21 mouse cellular contexts compared by ENCODE assay signal in the genomic region with DNA sequence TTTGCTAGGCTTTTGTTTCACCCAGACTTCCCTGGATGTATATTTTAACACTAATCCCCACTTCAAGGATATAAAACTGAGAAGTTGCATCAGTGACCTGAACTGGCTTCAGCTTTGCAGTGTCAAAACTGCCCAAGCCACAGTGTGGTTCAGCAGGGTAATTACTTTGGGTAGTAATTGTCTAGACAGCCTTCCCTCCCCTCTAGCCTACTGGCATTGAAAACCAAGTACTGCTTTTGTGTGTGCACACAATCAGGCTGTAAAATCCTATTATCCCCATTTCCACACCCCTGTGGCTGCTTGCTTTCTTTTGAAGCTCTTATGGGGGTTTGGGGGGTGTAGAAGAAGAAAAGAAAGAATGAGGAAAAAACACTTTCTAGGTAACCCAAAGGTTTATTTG. TPM values are rescaled to one million over a fixed set of nuclear protein-coding genes. Genes with fewer than 3 reads are reported as not detected.
A peak's percentile ranks its signal among the peaks of the same experiment; 100 is the strongest.
DNase-seq lines count a peak whose midpoint lies in the region; ATAC-seq and TF ChIP-seq lines count a peak whose summit lies in the region.
"Had no signal": no experiment of that assay in that cellular context is flagged by ENCODE, and none has a peak within 500 bp of the region (broad histone marks: within the 10 kb centered on the region; RNA-seq: fewer than 3 reads in every experiment).

No protein-coding gene starts in this region.

- ATAC-seq in hindbrain, embryonic 11.5 days (ENCODE audit: low FRiP score) = peak; percentile 84
- peak; percentile 91 for ATAC-seq in midbrain, embryonic 11.5 days (ENCODE audit: low FRiP score)
- ATAC-seq: CD4-positive, CD25-positive, alpha-beta regulatory T cell, adult 4 months had no signal

- no peak overlapping the region for H3K27ac ChIP-seq in hindbrain, embryonic 11.5 days (ENCODE audit: low read depth, low read length)
- no peak overlapping the region for H3K27ac ChIP-seq in hindbrain, embryonic 10.5 days
- H3K27ac ChIP-seq in forebrain, embryonic 10.5 days = peak overlapping the region; percentile 53; the same call in 1 of the 2 replicates
- no peak overlapping the region for H3K27ac ChIP-seq in midbrain, embryonic 11.5 days (ENCODE audit: low read depth, low read length)
- no peak overlapping the region for H3K27ac ChIP-seq in cerebellum, adult 2 months (ENCODE audit: insufficient read depth, low read length)
- no peak overlapping the region for H3K27ac ChIP-seq in limb, embryonic 10.5 days
- H3K27ac ChIP-seq: embryonic facial prominence, embryonic 15.5 days had no signal

- H3K4me1 ChIP-seq in hindbrain, embryonic 11.5 days (replicated peaks; ENCODE audit: control insufficient read depth, insufficient read depth, low read length) = no peaks in the 10 kb centered on the region
- H3K4me1 ChIP-seq in hindbrain, embryonic 10.5 days (replicated peaks) = peaks cover 21% of the 10 kb centered on the region
- H3K4me1 ChIP-seq in forebrain, embryonic 10.5 days = peaks cover 33% of the 10 kb centered on the region
- peaks cover 3% of the 10 kb centered on the region; the same call in 1 of the 2 replicates for H3K4me1 ChIP-seq in midbrain, embryonic 11.5 days (ENCODE audit: control insufficient read depth, insufficient read depth, low read length)
- H3K4me1 ChIP-seq in cerebellum, adult 2 months (ENCODE audit: control insufficient read depth, insufficient read depth, low read length) = no peaks in the 10 kb centered on the region
- peaks cover 3% of the 10 kb centered on the region; the same call in 1 of the 2 replicates for H3K4me1 ChIP-seq in limb, embryonic 10.5 days
- H3K4me1 ChIP-seq: embryonic facial prominence, embryonic 15.5 days; megakaryocyte, embryonic 14.5 days had no signal

- no peak overlapping the region for H3K9ac ChIP-seq in hindbrain, embryonic 11.5 days (ENCODE audit: low read depth, low read length)
- no peak overlapping the region for H3K9ac ChIP-seq in midbrain, embryonic 11.5 days (ENCODE audit: low read length)
- H3K9ac ChIP-seq: embryonic facial prominence, embryonic 15.5 days had no signal

- H3K36me3 ChIP-seq in hindbrain, embryonic 11.5 days (ENCODE audit: control insufficient read depth, insufficient read depth, low read length) = no peaks in the 10 kb centered on the region
- peaks cover 8% of the 10 kb centered on the region; the same call in 1 of the 2 replicates for H3K36me3 ChIP-seq in hindbrain, embryonic 10.5 days
- peaks cover 16% of the 10 kb centered on the region for H3K36me3 ChIP-seq in forebrain, embryonic 10.5 days (replicated peaks)
- no peaks in the 10 kb centered on the region for H3K36me3 ChIP-seq in midbrain, embryonic 11.5 days (ENCODE audit: control insufficient read depth, insufficient read depth, low read length)
- H3K36me3 ChIP-seq in limb, embryonic 10.5 days = peaks cover 10% of the 10 kb centered on the region
- H3K36me3 ChIP-seq: G1E had no signal

- TF ChIP-seq POLR2A in cerebellum, adult 2 months (IDR thresholded peaks at IDR 0.05; ENCODE audit: borderline replicate concordance, insufficient read depth, low read length) = no peak

- no peak overlapping the region for H3K4me2 ChIP-seq in hindbrain, embryonic 11.5 days (replicated peaks; ENCODE audit: low read depth, low read length)
- H3K4me2 ChIP-seq in midbrain, embryonic 11.5 days = no peak overlapping the region
- H3K4me2 ChIP-seq: embryonic facial prominence, embryonic 15.5 days; heart, embryonic 11.5 days had no signal

- H3K9me3 ChIP-seq in hindbrain, embryonic 11.5 days (ENCODE audit: control insufficient read depth, low read length) = no peaks in the 10 kb centered on the region
- H3K9me3 ChIP-seq in hindbrain, embryonic 10.5 days = no peaks in the 10 kb centered on the region
- H3K9me3 ChIP-seq in forebrain, embryonic 10.5 days = no peaks in the 10 kb centered on the region
- H3K9me3 ChIP-seq in midbrain, embryonic 11.5 days (ENCODE audit: control insufficient read depth, low read length) = no peaks in the 10 kb centered on the region
- no peaks in the 10 kb centered on the region for H3K9me3 ChIP-seq in limb, embryonic 10.5 days (replicated peaks)
- H3K9me3 ChIP-seq: embryonic facial prominence, embryonic 15.5 days; G1E; megakaryocyte, embryonic 14.5 days had no signal

- peak; percentile 24 for DNase-seq in hindbrain, embryonic 11.5 days (ENCODE audit: low spot score)
- no peak for DNase-seq in hindbrain, embryonic 10.5 days (ENCODE audit: low spot score)
- DNase-seq in embryo, embryonic 10.5 days (ENCODE audit: low spot score) = peak; percentile 63
- DNase-seq in forebrain, embryonic 10.5 days (ENCODE audit: extremely low spot score, low spot score) = peak; percentile 39
- peak; percentile 86 for DNase-seq in midbrain, embryonic 11.5 days (ENCODE audit: low spot score, missing footprints)
- no peak for DNase-seq in cerebellum, adult 2 months
- DNase-seq in urinary bladder, postnatal 36 days (ENCODE audit: low spot score in 2 of 2) = no peak
- no peak for DNase-seq in limb, embryonic 10.5 days (ENCODE audit: low spot score)
- DNase-seq: adrenal gland, postnatal 36 days; cerebellum, postnatal 10 days; heart, postnatal 14 days; kidney, adult 2 months; kidney, postnatal 36 days; lung, postnatal 10 days; right cerebral cortex, postnatal 4 days; thymus, postnatal 4 days had no signal

- TF ChIP-seq CTCF in cerebellum, adult 2 months (IDR thresholded peaks at IDR 0.05; ENCODE audit: borderline replicate concordance, insufficient read depth, low read depth, low read length) = no peak

- H3K4me3 ChIP-seq in hindbrain, embryonic 11.5 days (ENCODE audit: low read depth, low read length) = no peak overlapping the region
- no peak overlapping the region for H3K4me3 ChIP-seq in hindbrain, embryonic 10.5 days
- no peak overlapping the region for H3K4me3 ChIP-seq in forebrain, embryonic 10.5 days
- no peak overlapping the region for H3K4me3 ChIP-seq in midbrain, embryonic 11.5 days (ENCODE audit: low read depth, low read length)
- no peak overlapping the region for H3K4me3 ChIP-seq in cerebellum, adult 2 months (replicated peaks; ENCODE audit: insufficient read depth, low read depth, low read length)
- no peak overlapping the region for H3K4me3 ChIP-seq in limb, embryonic 10.5 days
- H3K4me3 ChIP-seq: embryonic facial prominence, embryonic 15.5 days; megakaryocyte, embryonic 14.5 days had no signal

- H3K27me3 ChIP-seq in hindbrain, embryonic 11.5 days (ENCODE audit: control insufficient read depth, insufficient read depth, low read length) = no peaks in the 10 kb centered on the region
- H3K27me3 ChIP-seq in hindbrain, embryonic 10.5 days (ENCODE audit: insufficient read depth, poor library complexity, severe bottlenecking) = peaks cover 4% of the 10 kb centered on the region; the same call in 1 of the 2 replicates
- peaks cover 66% of the 10 kb centered on the region for H3K27me3 ChIP-seq in forebrain, embryonic 10.5 days (ENCODE audit: poor library complexity, severe bottlenecking)
- H3K27me3 ChIP-seq in midbrain, embryonic 11.5 days (ENCODE audit: control insufficient read depth, insufficient read depth, low read length) = peaks cover 3% of the 10 kb centered on the region
- H3K27me3 ChIP-seq in cerebellum, adult 2 months (ENCODE audit: control insufficient read depth, insufficient read depth, low read length) = no peaks in the 10 kb centered on the region
- H3K27me3 ChIP-seq in limb, embryonic 10.5 days (ENCODE audit: low read depth, poor library complexity, severe bottlenecking) = no peaks in the 10 kb centered on the region
- H3K27me3 ChIP-seq: embryonic facial prominence, embryonic 15.5 days; megakaryocyte, embryonic 14.5 days had no signal

RNA-seq across cellular contexts. Expression of a gene that starts 17.8 kb away (rescaled TPM):
- 37.5 and 43.4 TPM in 2 replicates for polyA plus RNA-seq in hindbrain, embryonic 11.5 days (2014; fragmentation: Nextera tagmentation; extraction: Ambion mirVana)
- polyA plus RNA-seq in hindbrain, embryonic 10.5 days (2016; fragmentation: Nextera tagmentation; extraction: Ambion mirVana) = 35.8 and 42.4 TPM in 2 replicates
- 61.7 and 65.4 TPM in 2 replicates for polyA plus RNA-seq in forebrain, embryonic 10.5 days (2016; fragmentation: Nextera tagmentation; extraction: Ambion mirVana)
- polyA plus RNA-seq in midbrain, embryonic 11.5 days (2014; fragmentation: Nextera tagmentation; extraction: Ambion mirVana) = 94.3 and 94.9 TPM in 2 replicates
- 11.8 and 13.1 TPM in 2 replicates for polyA plus RNA-seq in cerebellum, adult 2 months (2012; rRNA removed)
- polyA plus RNA-seq in limb, embryonic 10.5 days (2016; fragmentation: Nextera tagmentation; extraction: Ambion mirVana) = 60.7 and 69.3 TPM in 2 replicates
- polyA plus RNA-seq: G1E had no signal

Comparison
In these comparisons a context has a peak if more than half of its experiments do, and no peak if none do; other contexts are left out.
1. DNase-seq: peak in hindbrain, embryonic 11.5 days (single experiment), embryo, embryonic 10.5 days (single experiment), forebrain, embryonic 10.5 days (single experiment) and midbrain, embryonic 11.5 days (single experiment); none in hindbrain, embryonic 10.5 days (single experiment), cerebellum, adult 2 months (0 of 2), urinary bladder, postnatal 36 days (0 of 2) and limb, embryonic 10.5 days (single experiment).